Mouse (Mus musculus) hindbrain, embryonic 14.5 days (tissue): Measurements from ENCODE around the gene Hc. TPM values are rescaled to one million over a fixed set of nuclear protein-coding genes. Genes with fewer than 3 reads are reported as not detected.

Experiments used
- ATAC-seq: fragments of 200-750 bp; cut with Nextera tagmentation; 2 replicates; pipeline ENCODE4 v1.8.0; 2017; ENCODE audit warnings: moderate number of reproducible peaks, mild to moderate bottlenecking, moderate TSS enrichment, moderate library complexity; ENCODE audit not compliant: low FRiP score
- DNase-seq: peaks from one replicate; pipeline ENCODE4 v3.0.0-alpha.2; 2015; ENCODE audit warnings: low spot score
- H3K27ac ChIP-seq: fragments of 300-500 bp; sonication (generic); 2 replicates; pipeline ENCODE4 v1.5.1; 2014; ENCODE audit warnings: mild to moderate bottlenecking, moderate library complexity
- H3K27me3 ChIP-seq: fragments of 300-500 bp; sonication (generic); 2 replicates; pipeline ENCODE4 v1.6.1; 2014; ENCODE audit warnings: mild to moderate bottlenecking, low read length, mixed read lengths; ENCODE audit not compliant: control insufficient read depth, insufficient read depth
- H3K36me3 ChIP-seq: fragments of 300-500 bp; sonication (generic); replicated peaks from 2 replicates; pipeline ENCODE4 v1.6.1; 2014; ENCODE audit not compliant: control insufficient read depth, insufficient read depth
- H3K4me1 ChIP-seq: fragments of 300-500 bp; sonication (generic); replicated peaks from 2 replicates; pipeline ENCODE4 v1.6.1; 2014; ENCODE audit warnings: antibody characterized with exemption, low read length, mixed read lengths; ENCODE audit not compliant: control insufficient read depth, insufficient read depth
- H3K4me2 ChIP-seq: fragments of 300-500 bp; sonication (generic); replicated peaks from 2 replicates; pipeline ENCODE4 v1.6.1; 2014; ENCODE audit warnings: mild to moderate bottlenecking, moderate library complexity
- H3K4me3 ChIP-seq: fragments of 300-500 bp; sonication (generic); replicated peaks from 2 replicates; pipeline ENCODE4 v1.5.1; 2014; ENCODE audit warnings: mild to moderate bottlenecking, low read length
- H3K9ac ChIP-seq: fragments of 300-500 bp; sonication (generic); 2 replicates; pipeline ENCODE4 v1.6.1; 2014
- H3K9me3 ChIP-seq: fragments of 300-500 bp; sonication (generic); 2 replicates; pipeline ENCODE4 v1.6.1; 2016; ENCODE audit warnings: low read length; ENCODE audit not compliant: control insufficient read depth
- WGBS: fragments of 180-500 bp; shearing (Covaris S2); extraction: QIAGEN DNeasy Blood & Tissue Kit; methylation state at CpG from one replicate; pipeline ENCODE4 v1.1.7; 2014; 5-methylcytosine and 5-hydroxymethylcytosine counted together
- polyA plus RNA-seq: library from polyadenylated mRNA; unstranded; fragments of >200 nt; fragmentation: Nextera tagmentation; extraction: Ambion mirVana; gene quantifications from 2 replicates; pipeline ENCODE4 v1.2.1, GENCODE M21; 2014

Gene Hc
- polyA plus RNA-seq, 1 experiment from 2014 or later: 0.46 TPM

DNA sequence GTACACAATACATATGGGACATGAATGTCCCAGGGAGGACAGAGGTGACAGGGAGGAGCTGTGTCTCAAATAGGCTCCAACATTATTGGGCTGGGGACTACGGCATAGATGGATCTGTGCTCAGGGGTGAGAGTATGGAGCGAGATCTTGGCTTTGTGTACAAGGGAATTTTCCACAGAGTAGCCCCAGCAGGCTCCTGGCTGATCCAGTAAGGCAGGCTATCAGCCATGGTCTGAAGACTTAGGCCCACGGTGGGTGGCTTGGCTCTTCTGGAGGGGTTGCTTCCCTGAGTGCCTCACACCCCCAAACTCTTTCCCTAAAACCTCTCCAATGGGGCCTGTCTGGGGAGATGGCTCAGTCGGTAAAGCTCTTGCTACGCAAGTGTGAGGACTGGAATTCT is 121.0 kb downstream of the Hc start:
- H3K4me2 ChIP-seq: no peak overlapping the region
- H3K9me3 ChIP-seq: no peaks in the 10 kb centered on the region
- H3K27me3 ChIP-seq: no peaks in the 10 kb centered on the region
- H3K4me3 ChIP-seq: no peak overlapping the region
- ATAC-seq (no peak), DNase-seq (no peak)
- no peak overlapping the region for H3K9ac ChIP-seq
- no peak overlapping the region for H3K27ac ChIP-seq
- H3K4me1 ChIP-seq: 0 out of 2 replicates have a peak, but pooled peaks cover 2% of the 10 kb centered on the region
- WGBS: 79% methylated on average over 5 of the region's 5 CpGs
- H3K36me3 ChIP-seq: no peaks in the 10 kb centered on the region

- ATAC-seq (no peak), DNase-seq (no peak)
- Histone ChIP-seq H3K27me3 (no peaks in the 10 kb centered on the region), H3K27ac (no peak overlapping the region), H3K9me3 (no peaks in the 10 kb centered on the region), H3K4me3 (no peak overlapping the region), H3K9ac (no peak overlapping the region), H3K36me3 (no peaks in the 10 kb centered on the region), H3K4me1 (0 out of 2 replicates have a peak, but pooled peaks cover 2% of the 10 kb centered on the region), H3K4me2 (no peak overlapping the region)
- 71% methylated on average over 8 of the region's 8 CpGs for WGBS
Measured at GRCm38 (mm10) chr2:34938269-34939208, 122.7 kb downstream of the Hc start.

GRCm38 (mm10) chr2:34937460-34937859 is 123.8 kb downstream of the Hc start:
- Histone ChIP-seq H3K4me2 (no peak overlapping the region), H3K36me3 (no peaks in the 10 kb centered on the region), H3K4me3 (no peak overlapping the region), H3K4me1 (0 out of 2 replicates have a peak, but pooled peaks cover 2% of the 10 kb centered on the region), H3K27me3 (no peaks in the 10 kb centered on the region), H3K9ac (no peak overlapping the region), H3K27ac (no peak overlapping the region), H3K9me3 (no peaks in the 10 kb centered on the region)
- WGBS: 55% methylated on average over 5 of the region's 5 CpGs
- no peak for ATAC-seq
- DNase-seq: no peak

Other genes starting within 250 kb of the Hc start
- gene Fbxw2, start 235.1 kb downstream of the Hc start, polyA plus RNA-seq: 73.8 and 83.7 TPM in 2 replicates
- not detected in 2 replicates for gene Gm34653, start 228.4 kb downstream of the Hc start, polyA plus RNA-seq
- 0.21 and 0.37 TPM in 2 replicates for gene Cutal, start 187.0 kb downstream of the Hc start, polyA plus RNA-seq
- gene Psmd5, start 186.5 kb downstream of the Hc start, polyA plus RNA-seq: 107 and 114 TPM in 2 replicates
- 1.8 and 4.1 TPM in 2 replicates for gene Phf19, start 147.4 kb downstream of the Hc start, polyA plus RNA-seq
- 1.2 and 2.0 TPM in 2 replicates for gene Traf1, start 99.7 kb downstream of the Hc start, polyA plus RNA-seq
- 0.20 and 0.51 TPM in 2 replicates for gene AI182371, start 40.1 kb upstream of the Hc start, polyA plus RNA-seq
- 8.4 and 10.5 TPM in 2 replicates for gene Cntrl, start 48.1 kb upstream of the Hc start, polyA plus RNA-seq
- gene Rab14, start 139.7 kb upstream of the Hc start, polyA plus RNA-seq: 359 and 375 TPM in 2 replicates
- gene Gsn, start 194.9 kb upstream of the Hc start, polyA plus RNA-seq: 30.2 and 31.4 TPM in 2 replicates